Mouse (Mus musculus) MEL (cell line): ENCODE results near the gene Hlf.

Experiments used
- CTCF ChIP-seq, 3 experiments: IDR thresholded peaks in 2 of 3; conservative IDR thresholded peaks in 1 of 3; 2 replicates each; pipeline ENCODE4 v1.5.1; 2011 to 2012; ENCODE audit warnings: low read length in 3 of 3, low read depth in 2 of 3, mild to moderate bottlenecking in 2 of 3, improper control_type of control experiment in 1 of 3, inconsistent platforms in 1 of 3, mixed read lengths in 1 of 3, moderate library complexity in 1 of 3; ENCODE audit not compliant: control insufficient read depth in 1 of 3, insufficient read depth in 1 of 3, poor library complexity in 1 of 3, severe bottlenecking in 1 of 3
- GABPA ChIP-seq: IDR thresholded peaks from 2 replicates; pipeline ENCODE4 v1.6.1; 2012; ENCODE audit warnings: low read depth, mild to moderate bottlenecking, inconsistent platforms, low read length, improper control_type of control experiment, moderate library complexity
- MAFK ChIP-seq: IDR thresholded peaks from 2 replicates; pipeline ENCODE4 v1.6.1; 2011; ENCODE audit warnings: low read depth, mild to moderate bottlenecking, low read length, improper control_type of control experiment, borderline replicate concordance
- POLR2A ChIP-seq, 2 experiments: IDR thresholded peaks; 2 replicates each; pipeline ENCODE4 v1.6.1; 2011 to 2012; ENCODE audit warnings: low read length in 2 of 2, mild to moderate bottlenecking in 2 of 2, control low read depth in 1 of 2, improper control_type of control experiment in 1 of 2, low read depth in 1 of 2, moderate library complexity in 1 of 2; ENCODE audit not compliant: control insufficient read depth in 1 of 2, insufficient read depth in 1 of 2, poor library complexity in 1 of 2
- TAL1 ChIP-seq: IDR thresholded peaks from 2 replicates; pipeline ENCODE4 v1.6.1; 2012; ENCODE audit warnings: mild to moderate bottlenecking, inconsistent platforms, low read length, moderate library complexity, mixed read lengths

DNA sequence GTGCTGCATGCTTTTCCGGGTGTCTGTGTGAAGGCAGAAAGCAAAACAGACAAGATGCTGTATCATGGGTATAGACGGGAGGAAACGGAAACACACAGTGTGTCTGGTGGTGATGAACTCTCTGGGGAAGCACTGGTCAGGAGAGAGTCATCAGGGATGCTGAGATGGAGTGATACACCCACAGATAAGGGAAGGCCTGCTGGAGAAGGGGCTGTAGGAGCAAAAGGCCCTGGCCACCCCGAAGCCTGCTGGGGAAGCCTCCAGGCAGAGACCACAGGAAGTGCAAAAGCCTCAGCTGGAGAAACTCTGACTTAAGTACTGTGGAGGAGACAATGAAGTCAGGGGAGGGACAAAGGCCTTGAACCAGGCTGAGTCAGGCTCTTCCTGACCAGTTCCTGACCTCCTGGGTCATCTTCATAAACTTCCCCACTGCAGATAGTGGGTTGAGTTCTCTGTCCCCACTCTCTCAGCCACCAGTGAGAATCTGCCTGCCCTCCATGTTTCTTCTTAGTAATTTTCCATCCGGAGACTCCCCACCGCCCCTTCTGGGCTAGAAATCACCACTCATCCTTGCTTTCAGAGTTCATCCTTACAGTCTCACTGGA, 104.0 kb downstream of the Hlf start:
- TF ChIP-seq GABPA (no peak), POLR2A (IDR thresholded peaks at IDR 0.05; ENCODE audit: control insufficient read depth in 1 of 2, insufficient read depth in 1 of 2, low read depth in 1 of 2, low read length in 2 of 2, poor library complexity in 1 of 2) (no peak), TAL1 (no peak), CTCF (IDR thresholded peaks at IDR 0.05 in 2 of 3, conservative IDR thresholded peaks at IDR 0.05 in 1 of 3; ENCODE audit: control insufficient read depth in 1 of 3, insufficient read depth in 1 of 3, low read depth in 2 of 3, low read length in 3 of 3, poor library complexity in 1 of 3, severe bottlenecking in 1 of 3) (no peak), MAFK (no peak)
